Mouse (Mus musculus) gastrocnemius, postnatal 10 days (tissue): ENCODE results near the gene Zfp740. TPM values are rescaled to one million over a fixed set of nuclear protein-coding genes. Genes with fewer than 3 reads are reported as not detected.
"Not testable (repeated sequence)": the region's sequence is repeated elsewhere in the genome, so short reads cannot be mapped to it uniquely, and the experiment has no call there.

Source experiments
- DNase-seq: peaks from one replicate; pipeline ENCODE4 v3.0.0; 2021; ENCODE audit warnings: mixed read lengths
- total RNA-seq, 2 experiments: library from RNA; stranded (reverse); gene quantifications; 2 replicates each; pipeline ENCODE4 v1.2.3; 2021

Zfp740 gene
- total RNA-seq, 2 experiments from 2014 or later: 42.8 to 52.6 TPM

- DNase-seq: no peak
Measured at GRCm38 (mm10) chr15:102192820-102193386, 10.1 kb upstream of the Zfp740 start.

GRCm38 (mm10) chr15:102193652-102194051 is 9.4 kb upstream of the Zfp740 start:
- DNase-seq: no peak

GRCm38 (mm10) chr15:102194439-102194838 is 8.6 kb upstream of the Zfp740 start:
- DNase-seq: no peak

GRCm38 (mm10) chr15:102195373-102195772 is 7.7 kb upstream of the Zfp740 start:
- no peak for DNase-seq

GRCm38 (mm10) chr15:102198841-102199240 is 4.2 kb upstream of the Zfp740 start:
- no peak for DNase-seq

- DNase-seq: peak; percentile 73
Measured at GRCm38 (mm10) chr15:102203835-102204381, 859 bp downstream of the Zfp740 start.

- DNase-seq: no peak
Measured at GRCm38 (mm10) chr15:102204674-102205505, 1.8 kb downstream of the Zfp740 start, which contains the start of gene Csad. Gene Csad, minus strand, starts transcription at chr15:102204724.

- DNase-seq: no peak
Measured at GRCm38 (mm10) chr15:102205779-102206178, 2.7 kb downstream of the Zfp740 start.

GRCm38 (mm10) chr15:102207351-102207750 is 4.3 kb downstream of the Zfp740 start:
- no peak for DNase-seq

- no peak for DNase-seq
Measured at GRCm38 (mm10) chr15:102208092-102208561, 5.1 kb downstream of the Zfp740 start.

GRCm38 (mm10) chr15:102209114-102209513 is 6.1 kb downstream of the Zfp740 start:
- DNase-seq: no peak

GRCm38 (mm10) chr15:102210816-102211215 is 7.8 kb downstream of the Zfp740 start:
- DNase-seq: no peak

GRCm38 (mm10) chr15:102211895-102212294 is 8.8 kb downstream of the Zfp740 start:
- no peak for DNase-seq

GRCm38 (mm10) chr15:102214132-102214531 is 11.1 kb downstream of the Zfp740 start:
- no peak for DNase-seq

- DNase-seq: no peak
Measured at GRCm38 (mm10) chr15:102215624-102216023, 12.6 kb downstream of the Zfp740 start.

- no peak for DNase-seq
Measured at GRCm38 (mm10) chr15:102216459-102217228, 13.6 kb downstream of the Zfp740 start.

GRCm38 (mm10) chr15:102217325-102217724 is 14.3 kb downstream of the Zfp740 start:
- DNase-seq: no peak

GRCm38 (mm10) chr15:102222386-102222785 is 19.3 kb downstream of the Zfp740 start:
- no peak for DNase-seq

GRCm38 (mm10) chr15:102224186-102224991 is 21.3 kb downstream of the Zfp740 start:
- peak; percentile 88 for DNase-seq

- no peak for DNase-seq
Measured at GRCm38 (mm10) chr15:102224992-102225617, 22.1 kb downstream of the Zfp740 start.

GRCm38 (mm10) chr15:102225619-102226018 is 22.6 kb downstream of the Zfp740 start:
- DNase-seq: not testable (repeated sequence)
